Mouse (Mus musculus) cerebellum, adult 2 months (tissue): ENCODE measurements around the gene Gpr35. TPM values are rescaled to one million over a fixed set of nuclear protein-coding genes. Genes with fewer than 3 reads are reported as not detected.

Experiments used
- DNase-seq, 2 experiments: peaks; one replicate each; pipeline ENCODE4 v3.0.0; 2021
- H3K27ac ChIP-seq: fragments of 200-500 bp; 2 replicates; pipeline ENCODE4 v1.5.1; 2012; ENCODE audit warnings: low read length, control low read depth, inconsistent platforms; ENCODE audit not compliant: insufficient read depth
- H3K27me3 ChIP-seq: fragments of 200-500 bp; 2 replicates; pipeline ENCODE4 v1.6.1; 2012; ENCODE audit warnings: inconsistent platforms, mild to moderate bottlenecking, low read length, moderate library complexity; ENCODE audit not compliant: control insufficient read depth, insufficient read depth
- H3K4me1 ChIP-seq: fragments of 200-500 bp; 2 replicates; pipeline ENCODE4 v1.6.1; 2011; ENCODE audit warnings: low read length; ENCODE audit not compliant: control insufficient read depth, insufficient read depth
- H3K4me3 ChIP-seq: fragments of 200-500 bp; replicated peaks from 2 replicates; pipeline ENCODE3; 2011; ENCODE audit warnings: mild to moderate bottlenecking, low read depth, low read length, control low read depth; ENCODE audit not compliant: insufficient read depth
- CTCF ChIP-seq: fragments of 200-500 bp; IDR thresholded peaks from 2 replicates; pipeline ENCODE4 v1.5.1; 2011; ENCODE audit warnings: low read depth, mild to moderate bottlenecking, control low read depth, low read length, moderate library complexity, borderline replicate concordance; ENCODE audit not compliant: insufficient read depth
- POLR2A ChIP-seq: fragments of 200-500 bp; IDR thresholded peaks from 2 replicates; pipeline ENCODE4 v1.6.1; 2011; ENCODE audit warnings: low read length, control low read depth, borderline replicate concordance; ENCODE audit not compliant: insufficient read depth
- WGBS: fragments of 180-500 bp; shearing (Covaris S2); methylation state at CpG from one replicate; pipeline ENCODE4 v1.1.7; 2018; 5-methylcytosine and 5-hydroxymethylcytosine counted together
- polyA plus RNA-seq: library from polyadenylated mRNA; depleted of rRNA; stranded (reverse); fragments of >200 nt; gene quantifications from 2 replicates; pipeline ENCODE4 v1.2.3, GENCODE M21; 2012; rRNA removed

The Gpr35 gene
- polyA plus RNA-seq, 1 experiment = 0.21 TPM

DNA sequence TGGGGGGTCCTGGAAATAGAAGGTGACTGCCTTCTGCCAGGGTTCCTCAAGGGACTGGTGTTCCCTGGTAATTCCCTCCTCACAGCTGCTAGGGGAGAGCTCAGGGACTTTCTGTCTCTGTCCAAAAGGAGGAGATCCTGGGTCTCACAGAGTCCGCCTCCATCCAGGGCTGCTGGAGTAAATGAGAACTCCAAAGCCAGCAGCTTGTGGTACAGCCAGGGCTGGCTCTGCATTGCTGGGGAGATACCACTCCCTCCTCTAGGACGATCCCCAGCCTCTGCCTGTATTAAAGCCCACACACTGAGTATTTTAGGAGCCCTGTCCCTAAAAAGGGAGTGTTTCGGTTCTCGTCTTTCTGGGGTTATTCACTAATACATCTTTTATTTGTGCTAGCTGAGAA is 69.9 kb downstream of the Gpr35 start:
- no peak overlapping the region for H3K27ac ChIP-seq
- WGBS = 87% methylated on average over 4 of the region's 4 CpGs
- DNase-seq = no peak

GRCm38 (mm10) chr1:93026600-93026999 is 75.9 kb downstream of the Gpr35 start:
- H3K4me3 ChIP-seq = no peak overlapping the region
- H3K27me3 ChIP-seq = no peaks in the 10 kb centered on the region
- no peak overlapping the region for H3K27ac ChIP-seq
- H3K4me1 ChIP-seq = peaks cover 10% of the 10 kb centered on the region
- no peak for DNase-seq
- no peak for TF ChIP-seq POLR2A
- no peak for TF ChIP-seq CTCF
- WGBS = 84% methylated on average over 8 of the region's 8 CpGs

More for the DNA sequence above, 69.9 kb downstream of the Gpr35 start:
- TF ChIP-seq POLR2A (no peak), CTCF (no peak)
- H3K4me1 ChIP-seq = peaks cover 30% of the 10 kb centered on the region
- H3K4me3 ChIP-seq = no peak overlapping the region
- H3K27me3 ChIP-seq = no peaks in the 10 kb centered on the region

DNA sequence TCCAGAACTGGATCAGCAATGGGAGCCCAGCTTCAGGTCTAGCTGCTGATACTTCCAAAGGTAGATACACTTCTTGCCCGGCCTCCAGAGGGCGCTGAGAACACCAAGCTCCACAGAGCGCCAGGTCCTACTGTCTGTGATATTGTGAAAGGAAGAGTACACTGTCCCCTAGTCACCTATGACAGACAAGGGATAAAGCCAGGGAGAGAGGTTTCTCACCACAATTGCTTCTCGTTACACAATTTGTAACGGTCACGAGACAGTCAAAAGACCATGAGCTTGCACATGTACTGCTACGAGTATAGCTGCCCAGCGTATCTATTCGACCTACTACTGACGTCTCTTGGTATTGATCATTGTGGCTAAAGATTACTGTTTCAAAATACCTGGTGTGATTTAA is 78.7 kb downstream of the Gpr35 start:
- 96% methylated on average over 10 of the region's 10 CpGs for WGBS
- H3K27me3 ChIP-seq = no peaks in the 10 kb centered on the region
- TF ChIP-seq POLR2A (no peak), CTCF (no peak)
- no peak for DNase-seq
- H3K4me3 ChIP-seq = no peak overlapping the region
- peaks cover 10% of the 10 kb centered on the region for H3K4me1 ChIP-seq
- no peak overlapping the region for H3K27ac ChIP-seq

- 80% methylated on average over 2 of the region's 2 CpGs for WGBS
- Histone ChIP-seq H3K27ac (no peak overlapping the region), H3K4me3 (no peak overlapping the region), H3K27me3 (no peaks in the 10 kb centered on the region), H3K4me1 (peaks cover 10% of the 10 kb centered on the region)
- no peak for TF ChIP-seq POLR2A
- DNase-seq = no peak
These were observed 79.4 kb downstream of the Gpr35 start for GRCm38 (mm10) chr1:93030060-93030459.

GRCm38 (mm10) chr1:93031199-93031598 is 80.5 kb downstream of the Gpr35 start:
- no peak for DNase-seq
- no peaks in the 10 kb centered on the region for H3K27me3 ChIP-seq
- no peak for TF ChIP-seq POLR2A
- TF ChIP-seq CTCF = no peak
- WGBS = 85% methylated on average over 3 of the region's 3 CpGs
- H3K4me1 ChIP-seq = peaks cover 10% of the 10 kb centered on the region
- H3K4me3 ChIP-seq = no peak overlapping the region
- no peak overlapping the region for H3K27ac ChIP-seq

GRCm38 (mm10) chr1:93033989-93034388 is 83.3 kb downstream of the Gpr35 start:
- no peak for TF ChIP-seq CTCF

DNA sequence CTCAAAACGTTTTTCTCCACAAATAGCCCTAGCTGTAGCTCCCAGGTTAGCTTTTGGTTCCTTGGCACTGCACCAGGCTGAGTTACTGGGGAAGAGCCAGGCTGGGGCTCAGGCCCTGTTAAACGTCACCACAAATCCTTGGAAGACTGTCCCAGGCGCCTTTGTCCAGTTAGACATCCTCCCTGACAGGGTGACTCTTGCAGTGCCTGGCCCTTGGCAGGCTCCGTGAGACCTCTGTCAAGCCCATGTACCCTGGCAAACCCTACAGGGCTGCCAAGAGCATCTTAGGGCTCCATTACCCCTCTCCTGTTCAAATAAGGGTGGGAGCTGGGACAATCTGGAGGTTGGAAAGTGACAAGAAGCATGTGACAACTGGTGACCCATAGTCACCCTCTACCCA is 85.3 kb downstream of the Gpr35 start:
- TF ChIP-seq CTCF (no peak), POLR2A (no peak)
- no peak overlapping the region for H3K27ac ChIP-seq
- no peaks in the 10 kb centered on the region for H3K4me1 ChIP-seq
- 26% methylated on average over 4 of the region's 4 CpGs for WGBS
- no peak overlapping the region for H3K4me3 ChIP-seq
- no peak for DNase-seq
- H3K27me3 ChIP-seq = no peaks in the 10 kb centered on the region

More at GRCm38 (mm10) chr1:93033989-93034388, 83.3 kb downstream of the Gpr35 start:
- no peak for DNase-seq
- Histone ChIP-seq H3K27ac (no peak overlapping the region), H3K4me3 (no peak overlapping the region), H3K4me1 (no peaks in the 10 kb centered on the region), H3K27me3 (no peaks in the 10 kb centered on the region)
- WGBS = 46% methylated on average over 8 of the region's 8 CpGs

Other genes with a start within 250 kb of the Gpr35 start
- gene Gpc1, start 119.2 kb upstream of the Gpr35 start, polyA plus RNA-seq = 59.2 and 62.5 TPM in 2 replicates
- 0.35 and 0.46 TPM in 2 replicates for gene Ankmy1, start 48.0 kb upstream of the Gpr35 start, polyA plus RNA-seq
- 49.6 and 49.7 TPM in 2 replicates for gene Dusp28, start 43.9 kb upstream of the Gpr35 start, polyA plus RNA-seq
- gene Rnpepl1, start 40.1 kb upstream of the Gpr35 start, polyA plus RNA-seq = 43.6 and 44.7 TPM in 2 replicates
- gene Capn10, start 16.5 kb upstream of the Gpr35 start, polyA plus RNA-seq = 44.5 and 45.5 TPM in 2 replicates
- not detected in 2 replicates for gene Aqp12, start 55.5 kb downstream of the Gpr35 start, polyA plus RNA-seq
- gene Kif1a, start 151.1 kb downstream of the Gpr35 start, polyA plus RNA-seq = 290 and 291 TPM in 2 replicates
- not detected in 2 replicates for gene Agxt, start 184.4 kb downstream of the Gpr35 start, polyA plus RNA-seq
- gene 2310007B03Rik, start 210.1 kb downstream of the Gpr35 start, polyA plus RNA-seq = 0.10 TPM in 1 of 2 replicates, not detected in the other
- 0.28 and 0.54 TPM in 2 replicates for gene Crocc2, start 217.9 kb downstream of the Gpr35 start, polyA plus RNA-seq